Mouse (Mus musculus): ENCODE results near the gene Eif4g3. TPM values are rescaled to one million over a fixed set of nuclear protein-coding genes. Genes with fewer than 3 reads are reported as not detected.
"Not testable (repeated sequence)": the region's sequence is repeated elsewhere in the genome, so short reads cannot be mapped to it uniquely, and the experiment has no call there.

Gene Eif4g3
- polyA plus RNA-seq, 1 experiment from 2014 or later: 7.3 TPM

DNA sequence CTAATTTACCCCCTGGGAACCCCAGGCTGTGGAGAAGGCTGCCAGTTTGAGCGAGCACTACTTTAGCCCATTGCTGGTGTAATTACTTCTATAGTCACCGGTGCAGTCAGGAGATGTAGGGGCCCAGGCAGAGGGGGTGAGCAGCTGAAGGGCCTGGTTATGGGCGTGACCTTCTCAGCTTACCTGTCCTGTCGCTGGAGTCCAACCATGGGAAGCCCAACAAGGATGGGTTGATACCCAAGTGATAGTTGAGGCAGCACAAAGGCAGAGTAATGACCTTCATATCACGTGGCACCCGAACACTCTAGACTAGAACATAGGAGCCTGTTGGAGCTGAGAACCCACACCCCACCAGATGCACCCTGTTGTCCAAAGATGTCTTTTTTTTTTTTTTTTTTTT lies 29.4 kb upstream of the Eif4g3 start:
- H3K4me1 ChIP-seq (replicated peaks): peaks cover 5% of the 10 kb centered on the region
- peaks cover 38% of the 10 kb centered on the region for H3K36me3 ChIP-seq
- no peak for ATAC-seq (ENCODE audit: low read depth)
- DNase-seq: no peak
- no peaks in the 10 kb centered on the region for H3K27me3 ChIP-seq
- H3K4me3 ChIP-seq (replicated peaks): no peak overlapping the region
- no peak overlapping the region for H3K4me2 ChIP-seq
- 72% methylated on average over 6 of the region's 6 CpGs for WGBS (ENCODE audit: insufficient replicate concordance)
- no peaks in the 10 kb centered on the region for H3K9me3 ChIP-seq (replicated peaks)
- no peak overlapping the region for H3K27ac ChIP-seq
- no peak overlapping the region for H3K9ac ChIP-seq

GRCm38 (mm10) chr4:137963881-137964584 lies 28.8 kb upstream of the Eif4g3 start:
- 45% methylated on average over 6 of the region's 9 CpGs for WGBS (ENCODE audit: insufficient replicate concordance)
- Histone ChIP-seq H3K4me2 (no peak overlapping the region), H3K4me3 (replicated peaks) (no peak overlapping the region), H3K27ac (no peak overlapping the region), H3K9me3 (replicated peaks) (no peaks in the 10 kb centered on the region), H3K4me1 (replicated peaks) (peaks cover 5% of the 10 kb centered on the region), H3K9ac (no peak overlapping the region), H3K27me3 (no peaks in the 10 kb centered on the region), H3K36me3 (peaks cover 33% of the 10 kb centered on the region)
- peak; percentile 48 for DNase-seq
- 0 out of 2 replicates have a peak, but pooled peaks have one; percentile 28 for ATAC-seq (ENCODE audit: low read depth)

- H3K4me3 ChIP-seq (replicated peaks): no peak overlapping the region
- no peak for ATAC-seq (ENCODE audit: low read depth)
- no peak overlapping the region for H3K27ac ChIP-seq
- no peak overlapping the region for H3K4me2 ChIP-seq
- peaks cover 5% of the 10 kb centered on the region for H3K4me1 ChIP-seq (replicated peaks)
- no peaks in the 10 kb centered on the region for H3K9me3 ChIP-seq (replicated peaks)
- no peak overlapping the region for H3K9ac ChIP-seq
- no peaks in the 10 kb centered on the region for H3K27me3 ChIP-seq
- no peak for DNase-seq
- 85% methylated on average over 11 of the region's 11 CpGs for WGBS (ENCODE audit: insufficient replicate concordance)
- H3K36me3 ChIP-seq: peaks cover 27% of the 10 kb centered on the region
Observed at GRCm38 (mm10) chr4:137964585-137964930, 28.3 kb upstream of the Eif4g3 start.

- ATAC-seq (ENCODE audit: low read depth): peak; percentile 22; the same call in 1 of the 2 replicates
Observed at GRCm38 (mm10) chr4:137968203-137968602, 24.6 kb upstream of the Eif4g3 start.

DNA sequence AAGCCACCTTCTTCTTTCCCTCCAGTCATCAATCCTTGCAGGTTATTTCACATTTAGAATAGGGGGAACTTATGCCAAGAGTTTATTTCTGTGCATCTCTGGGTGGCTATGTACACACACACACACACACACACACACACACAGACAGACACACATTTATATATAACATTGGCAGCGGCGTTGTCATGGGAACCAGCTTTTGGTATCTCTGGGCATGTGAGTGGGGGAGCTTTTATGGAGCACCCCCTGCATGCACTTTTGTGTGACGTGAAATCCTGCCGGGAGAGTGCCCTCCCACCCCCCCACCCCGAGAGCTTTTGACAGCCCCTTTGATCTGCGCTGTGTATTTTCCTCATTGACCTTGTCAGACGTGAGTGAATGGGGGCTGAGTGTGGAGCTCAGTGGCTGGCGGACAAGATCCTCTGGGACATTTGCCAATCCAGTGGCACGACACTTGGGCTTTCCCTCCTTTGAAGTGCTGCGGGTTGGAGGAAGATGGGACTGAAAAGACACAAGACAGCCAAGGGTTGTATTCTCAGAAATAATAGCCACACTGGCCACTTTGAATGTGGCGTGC lies 22.1 kb upstream of the Eif4g3 start:
- not testable (repeated sequence) for H3K4me1 ChIP-seq (replicated peaks); H3K27ac ChIP-seq; H3K36me3 ChIP-seq; H3K4me3 ChIP-seq (replicated peaks); ATAC-seq (ENCODE audit: low read depth); H3K4me2 ChIP-seq; H3K9ac ChIP-seq; DNase-seq; H3K27me3 ChIP-seq; H3K9me3 ChIP-seq (replicated peaks)
- WGBS (ENCODE audit: insufficient replicate concordance): no CpG with 5 or more reads among the region's 11 CpGs

More at GRCm38 (mm10) chr4:137968203-137968602, 24.6 kb upstream of the Eif4g3 start:
- Histone ChIP-seq H3K27me3 (no peaks in the 10 kb centered on the region), H3K4me1 (replicated peaks) (no peaks in the 10 kb centered on the region), H3K9ac (no peak overlapping the region), H3K36me3 (peaks cover 3% of the 10 kb centered on the region; the same call in 1 of the 2 replicates), H3K9me3 (replicated peaks) (no peaks in the 10 kb centered on the region), H3K27ac (no peak overlapping the region), H3K4me2 (no peak overlapping the region), H3K4me3 (replicated peaks) (no peak overlapping the region)
- peak; percentile 48 for DNase-seq
- 11% methylated on average over 9 of the region's 9 CpGs for WGBS (ENCODE audit: insufficient replicate concordance)

- not testable (repeated sequence) for H3K4me3 ChIP-seq (replicated peaks); H3K27me3 ChIP-seq; DNase-seq; H3K4me1 ChIP-seq (replicated peaks); H3K27ac ChIP-seq; H3K4me2 ChIP-seq; ATAC-seq (ENCODE audit: low read depth); H3K9ac ChIP-seq; H3K36me3 ChIP-seq; H3K9me3 ChIP-seq (replicated peaks)
- no CpG with 5 or more reads among the region's 11 CpGs for WGBS (ENCODE audit: insufficient replicate concordance)
Observed at GRCm38 (mm10) chr4:137974856-137975432, 17.9 kb upstream of the Eif4g3 start.

- DNase-seq; H3K9me3 ChIP-seq (replicated peaks); H3K27ac ChIP-seq; ATAC-seq (ENCODE audit: low read depth); H3K9ac ChIP-seq; H3K4me3 ChIP-seq (replicated peaks); H3K4me2 ChIP-seq; H3K27me3 ChIP-seq; H3K36me3 ChIP-seq; H3K4me1 ChIP-seq (replicated peaks): not testable (repeated sequence)
- no CpG with 5 or more reads among the region's 11 CpGs for WGBS (ENCODE audit: insufficient replicate concordance)
Observed at GRCm38 (mm10) chr4:137979066-137979644, 13.7 kb upstream of the Eif4g3 start.

DNA sequence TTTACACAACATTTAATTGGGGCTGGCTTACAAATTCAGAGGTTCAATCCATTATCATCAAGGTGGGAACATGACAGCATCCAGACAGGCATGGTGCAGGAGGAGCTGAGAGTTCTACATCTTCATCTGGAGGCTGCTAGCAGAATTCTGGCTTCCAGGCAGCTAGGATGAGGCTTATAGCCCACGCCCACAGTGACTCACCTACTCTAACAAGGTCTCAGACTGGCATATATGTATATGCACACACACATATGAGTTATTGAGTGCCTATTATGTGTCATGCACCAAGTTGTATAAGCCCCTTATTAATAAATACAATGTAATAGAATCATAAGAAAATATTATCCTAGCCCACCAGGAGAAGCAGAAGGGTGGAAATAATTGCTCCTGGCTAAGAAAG lies 10.0 kb upstream of the Eif4g3 start:
- Histone ChIP-seq H3K9me3 (replicated peaks) (no peaks in the 10 kb centered on the region), H3K27me3 (peaks cover 4% of the 10 kb centered on the region; the same call in 1 of the 2 replicates), H3K4me3 (replicated peaks) (no peak overlapping the region), H3K36me3 (no peaks in the 10 kb centered on the region), H3K9ac (no peak overlapping the region), H3K27ac (no peak overlapping the region), H3K4me2 (no peak overlapping the region), H3K4me1 (replicated peaks) (no peaks in the 10 kb centered on the region)
- 54% methylated on average over 1 of the region's 1 CpGs for WGBS (ENCODE audit: insufficient replicate concordance)
- DNase-seq: no peak
- ATAC-seq (ENCODE audit: low read depth): no peak

GRCm38 (mm10) chr4:137984212-137984611 lies 8.6 kb upstream of the Eif4g3 start:
- Histone ChIP-seq H3K4me1 (replicated peaks) (no peaks in the 10 kb centered on the region), H3K4me3 (replicated peaks) (no peak overlapping the region), H3K4me2 (no peak overlapping the region), H3K9me3 (replicated peaks) (no peaks in the 10 kb centered on the region), H3K9ac (no peak overlapping the region), H3K27me3 (peaks cover 7% of the 10 kb centered on the region; the same call in 1 of the 2 replicates), H3K36me3 (no peaks in the 10 kb centered on the region), H3K27ac (no peak overlapping the region)
- no peak for DNase-seq
- 31% methylated on average over 10 of the region's 10 CpGs for WGBS (ENCODE audit: insufficient replicate concordance)
- ATAC-seq (ENCODE audit: low read depth): no peak

GRCm38 (mm10) chr4:137984746-137985145 lies 8.1 kb upstream of the Eif4g3 start:
- Histone ChIP-seq H3K27ac (no peak overlapping the region), H3K36me3 (no peaks in the 10 kb centered on the region), H3K4me2 (no peak overlapping the region), H3K9me3 (replicated peaks) (no peaks in the 10 kb centered on the region), H3K4me3 (replicated peaks) (no peak overlapping the region), H3K4me1 (replicated peaks) (no peaks in the 10 kb centered on the region), H3K9ac (no peak overlapping the region), H3K27me3 (peaks cover 12% of the 10 kb centered on the region; the same call in 1 of the 2 replicates)
- DNase-seq: no peak
- WGBS (ENCODE audit: insufficient replicate concordance): 66% methylated on average over 5 of the region's 5 CpGs
- ATAC-seq (ENCODE audit: low read depth): no peak

DNA sequence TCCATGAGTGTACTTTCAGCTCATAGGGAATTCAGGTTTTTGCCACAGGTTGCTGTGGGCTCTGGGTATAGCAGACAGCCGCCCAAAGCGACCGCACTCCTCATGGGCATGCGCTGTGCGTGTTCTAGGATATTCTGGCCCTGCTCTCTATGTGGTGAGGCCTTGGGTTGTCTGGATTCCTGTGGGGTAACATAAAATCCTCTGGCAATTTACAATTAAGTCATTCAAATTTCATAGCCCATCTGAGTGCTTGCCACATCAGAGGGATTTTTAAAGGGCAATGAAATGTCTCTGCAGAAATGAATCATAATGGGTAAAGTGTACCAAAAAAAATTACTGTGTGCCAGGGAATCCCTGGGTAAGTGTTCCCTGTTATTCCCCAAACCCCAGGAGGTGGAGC lies 3.4 kb upstream of the Eif4g3 start:
- no peak overlapping the region for H3K9ac ChIP-seq
- H3K4me1 ChIP-seq (replicated peaks): peaks cover 18% of the 10 kb centered on the region
- whole genome bisulfite sequencing (ENCODE audit: insufficient replicate concordance): 79% methylated on average over 5 of the region's 5 CpGs
- no peak for DNase-seq
- no peaks in the 10 kb centered on the region for H3K36me3 ChIP-seq
- H3K4me3 ChIP-seq (replicated peaks): no peak overlapping the region
- no peak for ATAC-seq (ENCODE audit: low read depth)
- no peak overlapping the region for H3K27ac ChIP-seq
- H3K9me3 ChIP-seq (replicated peaks): no peaks in the 10 kb centered on the region
- no peak overlapping the region for H3K4me2 ChIP-seq
- peaks cover 37% of the 10 kb centered on the region for H3K27me3 ChIP-seq
